Mouse (Mus musculus) gastrocnemius, postnatal 25 days (tissue): ENCODE measurements at regions not wholly inside any gene's neighbourhood (a gene's known extent, or its start where the extent isn't known, plus 50 kb on each side); places are given as distances from the start of the nearest gene placed in this dataset.

Experiments used
- DNase-seq: peaks from one replicate; pipeline ENCODE4 v3.0.0; 2022

DNA sequence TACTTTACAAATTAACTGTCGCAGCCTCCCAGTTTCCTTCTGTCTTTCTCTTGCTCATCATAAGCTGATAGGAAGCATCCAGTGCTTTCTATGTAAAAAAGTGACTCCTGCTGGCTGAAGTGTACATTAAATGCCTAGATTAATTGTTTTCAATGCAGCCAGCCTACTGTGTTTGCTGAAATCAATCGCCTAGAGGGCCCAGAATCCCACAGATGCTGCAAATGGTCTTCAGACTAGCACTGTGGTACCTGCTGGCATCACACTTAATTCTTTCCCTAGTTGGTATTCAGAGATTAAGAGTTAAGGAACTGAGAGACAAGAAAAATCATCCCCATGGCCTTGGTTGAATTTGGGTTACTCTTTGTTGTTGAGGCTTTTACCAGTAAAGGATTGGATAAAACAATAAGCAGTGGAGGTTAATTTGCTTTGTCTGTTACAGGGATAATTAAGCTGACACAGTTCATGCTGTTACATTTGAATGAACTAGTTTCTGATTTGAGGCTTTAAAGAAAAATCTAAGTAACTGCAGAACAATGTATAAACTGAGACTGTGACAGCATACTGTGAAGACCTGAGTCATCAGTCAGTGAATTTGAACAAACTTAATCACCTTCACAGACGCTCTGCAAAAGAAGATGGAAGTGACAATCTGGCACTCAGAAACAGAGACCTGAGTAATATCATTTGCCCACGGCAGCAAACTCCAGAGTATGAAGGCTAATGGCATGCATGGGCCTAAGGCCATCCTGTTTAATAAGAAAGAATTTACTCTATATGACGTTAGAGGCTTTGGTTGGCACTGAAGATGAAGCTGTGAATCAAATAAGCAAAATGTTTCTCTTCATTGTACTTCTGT, 339.0 kb upstream of the Ddi1 start:
- no peak for DNase-seq
